Mouse (Mus musculus): Measurements from ENCODE around the gene Mettl25.
A peak's percentile ranks its signal among the peaks of the same experiment; 100 is the strongest.

The Mettl25 gene

GRCm38 (mm10) chr10:105746019-105746418 lies 95.2 kb downstream of the Mettl25 start:
- DNase-seq = no peak

- no peak for DNase-seq
Observed at GRCm38 (mm10) chr10:105741736-105742135, 99.4 kb downstream of the Mettl25 start.

GRCm38 (mm10) chr10:105738942-105739341 lies 102.2 kb downstream of the Mettl25 start:
- no peak for DNase-seq

GRCm38 (mm10) chr10:105727798-105728197 lies 113.4 kb downstream of the Mettl25 start:
- DNase-seq = no peak

GRCm38 (mm10) chr10:105727353-105727752 lies 113.8 kb downstream of the Mettl25 start:
- no peak for DNase-seq

GRCm38 (mm10) chr10:105714844-105715243 lies 126.3 kb downstream of the Mettl25 start:
- DNase-seq = peak in 1 of 2 experiments; percentile 7

- DNase-seq = no peak
Observed at GRCm38 (mm10) chr10:105714366-105714765, 126.8 kb downstream of the Mettl25 start.

- DNase-seq = no peak
Observed at GRCm38 (mm10) chr10:105713222-105713621, 128.0 kb downstream of the Mettl25 start.
